Mouse (Mus musculus) WW6 (cell line): ENCODE results near the gene Cenpm.
A peak's percentile ranks its signal among the peaks of the same experiment; 100 is the strongest.
"Not testable (repeated sequence)": the region's sequence is repeated elsewhere in the genome, so short reads cannot be mapped to it uniquely, and the experiment has no call there.

ENCODE experiments used
- DNase-seq: peaks from one replicate; pipeline ENCODE4 v3.0.0-alpha.2; 2013; ENCODE audit warnings: low read depth, low spot score

The Cenpm gene

GRCm38 (mm10) chr15:82244115-82244804, at the start of gene Cenpm:
TSS of gene Cenpm (minus strand) at chr15:82244748.
- peak; percentile 73 for DNase-seq

GRCm38 (mm10) chr15:82294059-82294458, 49.5 kb upstream of the Cenpm start:
- DNase-seq = no peak

- DNase-seq = no peak
These were observed 48.7 kb upstream of the Cenpm start for GRCm38 (mm10) chr15:82293271-82293711.

- no peak for DNase-seq
These were observed 48.3 kb upstream of the Cenpm start for GRCm38 (mm10) chr15:82292851-82293250.

DNA sequence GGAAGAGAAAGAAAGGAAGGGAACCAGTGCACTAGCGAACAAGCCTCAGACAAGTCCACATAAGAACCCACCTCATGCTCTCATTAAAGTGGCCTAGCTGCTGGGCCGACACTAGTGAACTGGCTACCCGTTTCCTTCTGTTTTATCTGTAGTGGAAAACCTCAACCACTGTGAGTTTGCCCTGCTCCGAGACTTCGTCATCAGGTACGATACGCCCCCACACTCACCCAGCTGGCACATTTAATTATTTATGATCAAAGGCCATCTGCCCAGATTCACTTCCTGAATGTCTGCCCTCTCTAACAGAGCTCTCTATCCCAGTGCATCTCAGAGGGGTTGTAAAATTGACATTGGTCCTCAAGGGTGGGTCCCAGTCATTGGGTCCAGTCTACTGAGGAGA, 45.7 kb upstream of the Cenpm start:
- no peak for DNase-seq

GRCm38 (mm10) chr15:82286157-82286556, 41.6 kb upstream of the Cenpm start:
- no peak for DNase-seq

- DNase-seq = no peak
These were observed 36.1 kb upstream of the Cenpm start for GRCm38 (mm10) chr15:82280638-82281037.

DNA sequence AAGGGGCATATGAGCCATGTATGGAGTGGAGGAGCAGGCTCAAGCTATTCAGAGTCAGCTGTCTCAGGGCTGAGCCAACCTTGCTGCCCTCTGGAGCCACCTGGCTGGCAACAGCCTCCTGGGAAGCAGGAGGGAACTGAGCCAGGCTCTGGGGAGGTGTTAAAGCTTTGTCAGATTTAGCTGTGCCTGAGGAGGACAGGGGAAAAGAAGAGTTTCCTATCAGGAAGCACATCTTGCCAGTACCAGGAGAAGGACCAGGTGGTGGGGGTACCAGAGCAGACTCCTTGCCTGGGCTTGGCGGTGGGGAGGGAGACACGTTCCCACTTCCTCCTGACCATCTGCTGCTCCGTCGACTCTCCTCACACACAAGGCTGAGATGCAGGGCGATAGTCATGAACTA, 33.0 kb upstream of the Cenpm start:
- no peak for DNase-seq

- DNase-seq = no peak
These were observed 30.7 kb upstream of the Cenpm start for GRCm38 (mm10) chr15:82274927-82275901.

GRCm38 (mm10) chr15:82274593-82274926, 30.0 kb upstream of the Cenpm start, which contains the start of gene Sept3:
TSS of gene Sept3 (plus strand) at chr15:82274893.
- DNase-seq = no peak

DNA sequence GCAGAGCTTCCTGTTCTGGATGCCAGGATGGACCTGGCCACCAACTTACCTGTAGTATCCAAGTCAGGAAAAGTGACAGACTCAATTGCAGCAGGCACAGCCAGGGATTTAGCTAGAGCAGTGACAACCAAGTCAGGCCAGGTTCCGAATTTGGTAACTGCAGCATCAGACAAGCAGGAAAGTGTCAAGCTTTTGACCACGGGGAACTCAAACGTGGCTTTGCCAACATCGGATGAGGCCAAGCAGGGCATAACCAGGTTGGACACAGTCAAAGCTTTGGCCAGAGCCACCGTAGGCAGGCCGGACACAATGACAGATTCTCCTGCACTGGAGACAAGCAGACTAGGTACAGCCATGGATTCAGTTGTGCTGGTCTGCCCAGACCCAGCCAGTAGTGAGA, 27.7 kb upstream of the Cenpm start:
- DNase-seq = no peak

DNA sequence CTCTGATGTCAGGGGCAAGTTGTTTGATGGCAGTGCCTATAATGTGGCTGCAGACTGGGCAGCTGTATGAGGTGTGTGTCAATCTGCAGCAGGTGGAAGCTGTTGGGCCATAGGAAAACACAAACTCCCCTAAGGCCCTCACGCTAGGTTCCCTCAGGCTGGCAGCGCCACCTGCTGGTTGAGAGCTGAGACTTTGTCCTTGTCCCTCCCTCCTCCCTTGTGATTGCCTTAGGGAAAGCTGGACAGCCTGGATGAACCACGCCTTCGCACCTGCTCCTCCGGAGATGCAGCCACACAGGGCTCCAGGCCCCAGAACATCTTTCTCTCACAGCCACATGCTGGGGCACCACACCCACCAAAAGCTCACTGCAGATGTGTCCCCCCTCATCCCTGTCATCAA, 26.7 kb upstream of the Cenpm start:
- no peak for DNase-seq

DNA sequence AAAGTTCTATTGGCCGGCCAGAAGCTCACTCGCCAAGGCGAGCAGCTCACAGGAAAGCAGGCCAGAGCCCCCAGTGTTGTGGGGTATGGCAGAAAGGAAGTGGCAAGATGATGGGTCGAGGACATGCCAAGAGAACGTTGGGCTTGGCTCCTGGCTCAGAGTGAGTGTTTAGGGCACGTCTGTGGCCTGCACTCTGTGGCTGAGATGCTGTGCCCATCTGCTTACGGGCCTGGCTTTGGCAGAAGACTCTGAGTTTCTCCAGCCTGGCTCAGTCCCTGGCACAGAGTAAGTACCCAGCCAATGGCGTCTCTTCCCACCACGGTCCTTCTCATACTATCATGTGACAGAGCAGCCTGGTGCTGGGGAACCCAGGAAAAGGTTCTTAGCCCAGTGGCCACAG, 24.2 kb upstream of the Cenpm start:
- DNase-seq = no peak

- no peak for DNase-seq
These were observed 23.6 kb upstream of the Cenpm start for GRCm38 (mm10) chr15:82268185-82268584.

- DNase-seq = no peak
These were observed 21.8 kb upstream of the Cenpm start for GRCm38 (mm10) chr15:82266356-82266755.

DNA sequence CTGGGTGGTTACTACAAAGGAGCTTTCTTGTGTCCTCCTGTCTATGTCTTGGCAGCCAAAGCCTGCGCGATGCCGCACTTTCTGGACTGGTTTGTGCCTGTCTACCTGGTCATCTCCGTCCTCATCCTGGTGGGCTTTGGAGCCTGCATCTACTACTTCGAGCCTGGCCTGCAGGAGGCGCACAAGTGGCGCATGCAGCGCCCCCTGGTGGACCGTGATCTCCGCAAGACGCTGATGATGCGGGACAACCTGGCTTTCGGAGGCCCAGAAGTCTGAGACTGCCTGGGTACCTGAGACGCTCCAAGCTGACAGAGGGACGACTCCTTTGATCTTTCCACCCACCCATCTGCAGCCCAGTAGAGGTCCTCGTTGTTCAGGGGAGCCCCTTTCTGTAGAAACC, 15.0 kb upstream of the Cenpm start:
- DNase-seq = peak; percentile 88

- DNase-seq = no peak
These were observed 11.4 kb upstream of the Cenpm start for GRCm38 (mm10) chr15:82255944-82256383.

DNA sequence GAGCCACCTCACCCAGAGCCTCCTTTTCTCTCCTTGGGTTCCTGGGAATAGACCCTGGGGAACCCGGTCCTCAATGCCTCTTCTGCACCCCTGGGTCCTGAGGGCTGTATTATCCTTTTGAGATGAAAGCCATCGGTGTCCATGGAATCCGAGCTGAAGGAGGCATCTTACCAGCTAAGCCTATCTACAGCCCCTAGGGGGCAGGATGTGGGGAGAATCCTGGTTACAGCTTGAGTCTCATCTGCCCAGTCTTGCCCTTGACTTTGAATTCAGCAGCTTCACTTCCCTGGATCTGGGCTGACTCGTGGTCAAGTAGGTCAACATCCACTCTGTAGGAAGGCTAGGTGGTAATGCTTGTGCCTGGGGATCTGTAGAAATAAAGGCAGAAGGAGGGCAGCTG, 10.7 kb upstream of the Cenpm start:
- no peak for DNase-seq

GRCm38 (mm10) chr15:82252097-82252496, 7.5 kb upstream of the Cenpm start, which contains the start of gene 1500009C09Rik:
TSS of gene 1500009C09Rik (plus strand) at chr15:82252397.
- no peak for DNase-seq

DNA sequence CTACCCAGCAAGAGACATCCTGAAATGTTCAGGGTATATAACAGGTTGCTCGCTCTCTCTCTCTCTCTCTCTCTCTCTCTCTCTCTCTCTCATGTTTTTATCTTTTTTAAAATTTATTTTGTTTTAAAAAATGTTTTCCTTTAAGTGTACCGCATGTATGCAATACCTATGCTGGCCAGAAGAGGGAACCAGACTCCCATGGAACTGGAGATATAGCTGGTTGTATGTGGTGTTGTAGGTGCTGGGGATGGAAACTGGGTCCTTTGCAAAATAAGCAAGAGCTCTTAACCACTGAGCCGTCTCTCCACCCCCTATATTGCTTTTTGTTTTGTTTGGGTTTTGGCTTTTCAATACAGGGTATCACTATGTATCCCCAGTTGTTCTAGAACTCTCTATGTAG, 7.0 kb upstream of the Cenpm start:
- no peak for DNase-seq

- DNase-seq = no peak
These were observed 2.7 kb upstream of the Cenpm start for GRCm38 (mm10) chr15:82247131-82247776.

DNA sequence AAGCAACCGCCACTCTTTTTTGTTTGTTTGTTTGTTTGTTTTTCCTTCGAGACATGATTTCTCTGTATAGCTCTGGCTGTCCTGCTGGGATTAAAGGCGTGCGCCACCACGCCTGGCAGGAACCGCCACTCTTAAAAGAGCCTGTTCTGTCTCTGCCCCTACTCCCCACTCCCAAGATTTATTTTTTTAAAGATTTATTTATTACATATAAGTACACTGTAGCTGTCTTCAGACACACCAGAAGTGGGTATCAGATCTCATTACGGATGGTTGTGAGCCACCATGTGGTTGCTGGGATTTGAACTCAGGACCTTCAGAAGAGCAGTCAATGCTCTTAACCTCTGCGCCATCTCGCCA, 235 bp upstream of the Cenpm start:
- not testable (repeated sequence) for DNase-seq
